Mouse (Mus musculus): ENCODE measurements around the gene Irak2.
A peak's percentile ranks its signal among the peaks of the same experiment; 100 is the strongest.

Irak2 gene

GRCm38 (mm10) chr6:113639201-113639600 lies 934 bp downstream of the Irak2 start:
- DNase-seq (ENCODE audit: low read depth, low spot score) = no peak

- no peak for DNase-seq (ENCODE audit: low read depth, low spot score)
Measured at GRCm38 (mm10) chr6:113642605-113643004, 4.3 kb downstream of the Irak2 start.

GRCm38 (mm10) chr6:113643021-113643420 lies 4.8 kb downstream of the Irak2 start:
- DNase-seq (ENCODE audit: low read depth, low spot score) = no peak

GRCm38 (mm10) chr6:113643967-113644366 lies 5.7 kb downstream of the Irak2 start:
- DNase-seq (ENCODE audit: low read depth, low spot score) = no peak

GRCm38 (mm10) chr6:113644808-113645207 lies 6.5 kb downstream of the Irak2 start:
- DNase-seq (ENCODE audit: low read depth, low spot score) = no peak

- DNase-seq (ENCODE audit: low read depth, low spot score) = no peak
Measured at GRCm38 (mm10) chr6:113649346-113650196, 11.3 kb downstream of the Irak2 start.

GRCm38 (mm10) chr6:113650197-113650640 lies 12.0 kb downstream of the Irak2 start:
- DNase-seq (ENCODE audit: low read depth, low spot score) = no peak

- DNase-seq (ENCODE audit: low read depth, low spot score) = no peak
Measured at GRCm38 (mm10) chr6:113651626-113652025, 13.4 kb downstream of the Irak2 start.

- DNase-seq (ENCODE audit: low read depth, low spot score) = no peak
Measured at GRCm38 (mm10) chr6:113653551-113653950, 15.3 kb downstream of the Irak2 start.

GRCm38 (mm10) chr6:113654102-113654501 lies 15.8 kb downstream of the Irak2 start:
- no peak for DNase-seq (ENCODE audit: low read depth, low spot score)

GRCm38 (mm10) chr6:113654753-113655397 lies 16.6 kb downstream of the Irak2 start:
- DNase-seq (ENCODE audit: low read depth, low spot score) = no peak

GRCm38 (mm10) chr6:113655475-113655874 lies 17.2 kb downstream of the Irak2 start:
- no peak for DNase-seq (ENCODE audit: low read depth, low spot score)

GRCm38 (mm10) chr6:113656847-113657246 lies 18.6 kb downstream of the Irak2 start:
- DNase-seq (ENCODE audit: low read depth, low spot score) = no peak

- DNase-seq (ENCODE audit: low read depth, low spot score) = no peak
Measured at GRCm38 (mm10) chr6:113658226-113658625, 20.0 kb downstream of the Irak2 start.

- no peak for DNase-seq (ENCODE audit: low read depth, low spot score)
Measured at GRCm38 (mm10) chr6:113659648-113660491, 21.6 kb downstream of the Irak2 start.

GRCm38 (mm10) chr6:113660492-113661352 lies 22.5 kb downstream of the Irak2 start:
- peak; percentile 82 for DNase-seq (ENCODE audit: low read depth, low spot score)

- no peak for DNase-seq (ENCODE audit: low read depth, low spot score)
Measured at GRCm38 (mm10) chr6:113661353-113662241, 23.3 kb downstream of the Irak2 start.

GRCm38 (mm10) chr6:113662964-113663700 lies 24.9 kb downstream of the Irak2 start:
- peak; percentile 65 for DNase-seq (ENCODE audit: low read depth, low spot score)

GRCm38 (mm10) chr6:113664305-113664704 lies 26.0 kb downstream of the Irak2 start:
- DNase-seq (ENCODE audit: low read depth, low spot score) = no peak
